Mouse (Mus musculus): Measurements from ENCODE around the gene Slc5a11. TPM values are rescaled to one million over a fixed set of nuclear protein-coding genes. Genes with fewer than 3 reads are reported as not detected.

Slc5a11 gene
- under 1 TPM in 1 of 2 experiments, not detected in 1; 0.44 TPM for total RNA-seq (2023)

GRCm38 (mm10) chr7:123214365-123215075 lies at the start of gene Slc5a11:
Gene Slc5a11 (plus strand): TSS chr7:123214780.

Other genes starting within 250 kb of the Slc5a11 start
- gene Rbbp6, start 249.1 kb upstream of the Slc5a11 start, total RNA-seq (2023), result 100 to 1,000 TPM; 151 to 155 TPM
- 100 to 1,000 TPM; 121 to 127 TPM for gene Tnrc6a, start 90.9 kb upstream of the Slc5a11 start, total RNA-seq (2023)
- gene Lcmt1, start 155.0 kb downstream of the Slc5a11 start, total RNA-seq (2023), result 10 to 100 TPM; 15.7 to 20.1 TPM
- 10 to 100 TPM; 56.7 to 63.6 TPM for gene Arhgap17, start 155.1 kb downstream of the Slc5a11 start, total RNA-seq (2023)
- gene Aqp8, start 247.5 kb downstream of the Slc5a11 start, total RNA-seq (2023), result not detected